Mouse (Mus musculus): ENCODE results near the gene Hoxa11. TPM values are rescaled to one million over a fixed set of nuclear protein-coding genes. Genes with fewer than 3 reads are reported as not detected.

Gene Hoxa11
- polyA plus RNA-seq, 1 experiment from 2014 or later, result 4.3 TPM

GRCm38 (mm10) chr6:52264106-52264790, 18.6 kb upstream of the Hoxa11 start:
- H3K4me1 ChIP-seq, result peaks cover 11% of the 10 kb centered on the region
- no peak for ATAC-seq (ENCODE audit: low FRiP score)

GRCm38 (mm10) chr6:52263321-52263585, 17.6 kb upstream of the Hoxa11 start:
- H3K27ac ChIP-seq (replicated peaks), result no peak overlapping the region
- no peak overlapping the region for H3K9ac ChIP-seq (replicated peaks)
- H3K4me3 ChIP-seq (replicated peaks), result no peak overlapping the region
- H3K27me3 ChIP-seq (replicated peaks), result peaks cover 81% of the 10 kb centered on the region
- no peak overlapping the region for H3K4me2 ChIP-seq
- WGBS, result 5% methylated on average over 6 of the region's 6 CpGs
- H3K4me1 ChIP-seq, result peaks cover 11% of the 10 kb centered on the region
- no peak for ATAC-seq (ENCODE audit: low FRiP score)
- no peaks in the 10 kb centered on the region for H3K36me3 ChIP-seq
- H3K9me3 ChIP-seq (replicated peaks), result no peaks in the 10 kb centered on the region

More at GRCm38 (mm10) chr6:52264106-52264790, 18.6 kb upstream of the Hoxa11 start:
- no peak overlapping the region for H3K4me2 ChIP-seq
- no peak overlapping the region for H3K4me3 ChIP-seq (replicated peaks)
- H3K27me3 ChIP-seq (replicated peaks), result peaks cover 81% of the 10 kb centered on the region
- H3K36me3 ChIP-seq, result no peaks in the 10 kb centered on the region
- 2% methylated on average over 5 of the region's 5 CpGs for WGBS
- H3K9me3 ChIP-seq (replicated peaks), result no peaks in the 10 kb centered on the region
- no peak overlapping the region for H3K27ac ChIP-seq (replicated peaks)
- no peak overlapping the region for H3K9ac ChIP-seq (replicated peaks)

GRCm38 (mm10) chr6:52262463-52263320, 17.1 kb upstream of the Hoxa11 start:
- Histone ChIP-seq H3K9ac (replicated peaks) (no peak overlapping the region), H3K27ac (replicated peaks) (no peak overlapping the region), H3K9me3 (replicated peaks) (no peaks in the 10 kb centered on the region), H3K4me1 (peaks cover 11% of the 10 kb centered on the region), H3K27me3 (replicated peaks) (peaks cover 79% of the 10 kb centered on the region), H3K4me3 (replicated peaks) (no peak overlapping the region), H3K36me3 (no peaks in the 10 kb centered on the region), H3K4me2 (no peak overlapping the region)
- WGBS, result 1% methylated on average over 24 of the region's 24 CpGs
- no peak for ATAC-seq (ENCODE audit: low FRiP score)

GRCm38 (mm10) chr6:52261751-52262462, 16.3 kb upstream of the Hoxa11 start:
- H3K4me1 ChIP-seq, result peaks cover 11% of the 10 kb centered on the region
- H3K9ac ChIP-seq (replicated peaks), result no peak overlapping the region
- no peak for ATAC-seq (ENCODE audit: low FRiP score)
- no peak overlapping the region for H3K4me3 ChIP-seq (replicated peaks)
- no peaks in the 10 kb centered on the region for H3K36me3 ChIP-seq
- H3K27me3 ChIP-seq (replicated peaks), result peaks cover 82% of the 10 kb centered on the region
- no peaks in the 10 kb centered on the region for H3K9me3 ChIP-seq (replicated peaks)
- H3K4me2 ChIP-seq, result no peak overlapping the region
- 3% methylated on average over 9 of the region's 9 CpGs for WGBS
- no peak overlapping the region for H3K27ac ChIP-seq (replicated peaks)

GRCm38 (mm10) chr6:52260654-52261575, 15.3 kb upstream of the Hoxa11 start, which contains the start of gene Hoxa13:
TSS of gene Hoxa13 (minus strand) at chr6:52260880.
- no peak within 1 kb of the TSS for H3K9ac ChIP-seq (replicated peaks)
- no peaks in the 10 kb centered on the region for H3K9me3 ChIP-seq (replicated peaks)
- H3K27me3 ChIP-seq (replicated peaks), result peaks cover 81% of the 10 kb centered on the region
- ATAC-seq (ENCODE audit: low FRiP score), result peak; percentile 53; the same call in 1 of the 2 replicates
- H3K4me3 ChIP-seq (replicated peaks), result peak within 1 kb of the TSS; percentile 20
- under 1% methylated on average over 56 of the region's 72 CpGs for WGBS
- no peaks in the 10 kb centered on the region for H3K36me3 ChIP-seq
- H3K27ac ChIP-seq (replicated peaks), result no peak within 1 kb of the TSS
- peaks cover 11% of the 10 kb centered on the region for H3K4me1 ChIP-seq
- peak within 1 kb of the TSS; percentile 48 for H3K4me2 ChIP-seq

GRCm38 (mm10) chr6:52259811-52260261, 14.2 kb upstream of the Hoxa11 start:
- H3K4me1 ChIP-seq, result peaks cover 11% of the 10 kb centered on the region
- no peak for ATAC-seq (ENCODE audit: low FRiP score)
- no peaks in the 10 kb centered on the region for H3K9me3 ChIP-seq (replicated peaks)
- H3K27ac ChIP-seq (replicated peaks), result no peak overlapping the region
- H3K27me3 ChIP-seq (replicated peaks), result peaks cover 78% of the 10 kb centered on the region
- H3K4me3 ChIP-seq (replicated peaks), result peak overlapping the region; percentile 15
- H3K9ac ChIP-seq (replicated peaks), result no peak overlapping the region
- H3K36me3 ChIP-seq, result no peaks in the 10 kb centered on the region
- H3K4me2 ChIP-seq, result peak overlapping the region; percentile 48
- WGBS, result under 1% methylated on average over 39 of the region's 39 CpGs

GRCm38 (mm10) chr6:52259081-52259790, 13.6 kb upstream of the Hoxa11 start:
- Histone ChIP-seq H3K27me3 (replicated peaks) (peaks cover 76% of the 10 kb centered on the region), H3K27ac (replicated peaks) (no peak overlapping the region), H3K9me3 (replicated peaks) (no peaks in the 10 kb centered on the region), H3K9ac (replicated peaks) (no peak overlapping the region), H3K36me3 (no peaks in the 10 kb centered on the region), H3K4me2 (no peak overlapping the region), H3K4me3 (replicated peaks) (peak overlapping the region; percentile 15; the same call in 1 of the 2 replicates), H3K4me1 (peaks cover 11% of the 10 kb centered on the region)
- 2% methylated on average over 24 of the region's 25 CpGs for WGBS
- ATAC-seq (ENCODE audit: low FRiP score), result no peak

GRCm38 (mm10) chr6:52256956-52257355, 11.3 kb upstream of the Hoxa11 start:
- Histone ChIP-seq H3K27me3 (replicated peaks) (peaks cover 72% of the 10 kb centered on the region), H3K27ac (replicated peaks) (no peak overlapping the region), H3K4me2 (no peak overlapping the region), H3K9ac (replicated peaks) (no peak overlapping the region), H3K9me3 (replicated peaks) (no peaks in the 10 kb centered on the region), H3K4me1 (peaks cover 19% of the 10 kb centered on the region), H3K4me3 (replicated peaks) (no peak overlapping the region), H3K36me3 (no peaks in the 10 kb centered on the region)
- whole genome bisulfite sequencing, result under 1% methylated on average over 6 of the region's 6 CpGs
- ATAC-seq (ENCODE audit: low FRiP score), result no peak

GRCm38 (mm10) chr6:52253511-52254500, 8.2 kb upstream of the Hoxa11 start:
- Histone ChIP-seq H3K4me3 (replicated peaks) (0 out of 2 replicates have a peak overlapping the region, but pooled peaks have one; percentile 8), H3K4me2 (peak overlapping the region; percentile 16), H3K36me3 (no peaks in the 10 kb centered on the region), H3K27me3 (replicated peaks) (peaks cover 84% of the 10 kb centered on the region), H3K4me1 (peaks cover 8% of the 10 kb centered on the region; the same call in 1 of the 2 replicates), H3K27ac (replicated peaks) (no peak overlapping the region), H3K9ac (replicated peaks) (no peak overlapping the region), H3K9me3 (replicated peaks) (no peaks in the 10 kb centered on the region)
- ATAC-seq (ENCODE audit: low FRiP score), result no peak
- WGBS, result 2% methylated on average over 59 of the region's 59 CpGs
